Mouse (Mus musculus): ENCODE data around the gene Lrrc43.

- TF ChIP-seq CTCF (IDR thresholded peaks at IDR 0.05; ENCODE audit: low read depth) (no peak), EP300 (IDR thresholded peaks at IDR 0.05; ENCODE audit: low read depth) (no peak)
Measured at GRCm38 (mm10) chr5:123473817-123474216, 15.3 kb upstream of the Lrrc43 start.
